Mouse (Mus musculus) cerebellum, adult (tissue): ENCODE measurements around the gene Prpf40b.

ENCODE experiments used
- ATAC-seq: cut with Nextera tagmentation; 2 replicates; pipeline ENCODE4 v1.9.2; 2017; ENCODE audit warnings: mild to moderate bottlenecking, moderate library complexity, mixed read lengths; ENCODE audit not compliant: insufficient number of reproducible peaks, low FRiP score, low TSS enrichment

The Prpf40b gene

DNA sequence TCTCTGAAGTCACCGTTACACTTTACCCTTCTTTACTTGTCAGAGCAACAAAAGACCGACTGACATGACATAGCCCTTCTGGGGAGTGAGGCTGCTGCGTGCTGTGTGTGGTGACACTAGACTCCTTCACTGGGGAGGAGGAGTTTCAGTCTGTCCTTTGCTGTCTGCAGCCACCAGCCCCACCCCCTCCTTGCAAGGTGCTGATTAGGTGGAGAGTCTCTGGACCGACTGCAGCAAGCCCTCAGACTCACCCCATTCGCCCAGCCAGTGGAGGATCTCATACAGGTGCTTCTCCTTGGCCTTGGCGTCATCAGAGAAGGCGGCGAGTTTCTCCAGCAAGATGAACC lies 9.7 kb upstream of the Prpf40b start:
- ATAC-seq: no peak

DNA sequence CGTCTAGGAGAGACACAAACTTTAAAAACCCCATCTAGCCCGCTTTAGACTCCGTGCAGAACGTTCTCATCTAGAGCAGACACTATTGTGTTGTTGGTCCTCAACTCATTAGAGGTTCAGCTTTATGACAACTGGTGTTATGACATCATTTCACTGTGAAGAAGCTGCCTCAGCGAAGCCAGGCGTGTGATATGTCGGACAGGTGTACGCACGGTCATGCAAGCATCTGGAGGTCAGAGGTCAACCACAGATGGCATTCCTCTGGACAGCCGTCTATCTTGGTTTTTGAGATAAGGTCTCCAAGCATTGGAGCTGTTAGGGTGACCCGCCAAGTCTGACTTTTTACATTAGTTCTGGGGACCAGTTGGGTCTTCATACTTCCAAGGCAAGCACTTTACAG lies 4.3 kb upstream of the Prpf40b start:
- no peak for ATAC-seq

DNA sequence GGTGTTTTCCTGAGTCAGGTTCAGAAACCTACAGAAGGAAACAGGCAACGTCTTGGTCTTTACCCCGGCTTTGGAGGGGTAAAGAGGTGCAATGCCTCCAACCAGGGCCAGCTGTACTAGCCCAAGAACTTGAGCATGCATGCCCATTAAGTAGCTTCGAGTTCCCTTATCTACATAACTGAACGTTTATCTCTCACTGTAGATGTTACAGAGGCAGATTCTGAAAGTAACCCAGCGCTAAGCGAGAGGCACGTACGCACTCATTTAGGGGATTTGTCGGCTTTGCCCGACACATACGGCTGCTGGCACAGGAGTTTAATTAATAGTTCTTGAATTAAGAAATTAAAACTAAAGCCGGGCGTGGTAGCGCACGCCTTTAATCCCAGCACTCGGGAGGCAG lies 600 bp upstream of the Prpf40b start:
- ATAC-seq: no peak

DNA sequence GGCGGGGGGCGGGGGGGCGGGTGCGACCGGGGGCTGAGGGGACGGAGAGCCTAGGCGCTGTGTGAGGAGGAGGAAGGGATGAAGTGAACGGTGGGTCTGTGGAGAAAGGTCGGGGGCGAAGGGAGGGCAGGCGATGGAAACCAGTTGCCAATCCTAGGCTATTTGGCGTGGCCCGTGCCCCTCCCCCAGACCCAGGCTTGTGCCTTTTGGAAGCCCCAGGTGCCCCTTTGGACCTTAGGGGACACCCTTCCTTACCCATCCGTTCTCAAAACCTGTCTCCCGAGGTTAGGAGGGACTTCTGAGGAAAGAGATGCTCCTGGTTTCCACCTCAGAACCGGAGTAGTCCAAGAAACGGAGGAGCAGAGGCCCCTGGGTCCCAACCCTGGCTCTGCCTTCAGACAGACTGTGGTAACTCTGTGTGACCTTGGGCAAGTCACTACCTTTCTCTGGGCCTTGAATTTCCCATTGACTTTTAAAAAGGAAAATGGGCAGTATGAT lies 646 bp downstream of the Prpf40b start, which contains the start of gene Fam186b:
Fam186b (minus strand) TSS at position 405 of the 498 bp plus-strand sequence.
- ATAC-seq: 0 out of 2 replicates have a peak, but pooled peaks have one; percentile 46

DNA sequence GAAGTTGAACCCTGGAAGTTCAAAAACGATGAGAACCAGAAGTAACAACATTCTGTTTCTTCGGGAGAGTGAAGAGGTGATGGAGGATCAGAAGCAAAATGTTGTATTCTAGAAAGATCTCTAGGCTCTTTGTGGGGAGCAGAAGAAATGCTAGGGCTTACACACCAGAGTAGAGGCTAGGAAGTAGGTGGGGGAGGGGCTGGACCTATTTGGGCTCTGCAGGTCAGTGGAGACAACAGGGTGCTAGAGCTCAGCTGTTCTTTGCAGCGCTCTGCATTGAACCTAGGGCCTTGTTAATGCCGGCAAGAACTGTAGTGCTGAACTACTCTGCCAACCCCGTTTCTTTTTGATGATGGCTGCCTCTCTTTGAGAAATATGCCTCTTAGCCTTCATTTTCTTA lies 1.3 kb downstream of the Prpf40b start:
- ATAC-seq: no peak

DNA sequence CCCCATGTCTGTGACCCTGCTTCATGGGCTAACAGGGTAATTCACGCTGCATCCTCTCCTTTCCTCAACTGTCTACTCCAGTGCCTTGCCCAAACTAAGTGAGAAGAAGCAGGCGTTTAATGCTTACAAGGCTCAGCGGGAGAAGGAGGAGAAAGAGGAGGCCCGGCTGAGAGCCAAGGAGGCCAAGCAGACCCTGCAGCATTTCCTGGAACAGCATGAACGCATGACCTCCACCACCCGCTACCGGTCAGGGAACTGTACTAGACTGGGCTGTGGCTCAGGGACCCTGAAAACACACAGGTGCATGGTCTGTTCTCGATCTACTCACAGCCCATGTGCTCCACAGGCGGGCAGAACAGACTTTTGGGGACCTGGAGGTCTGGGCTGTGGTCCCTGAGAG lies 12.6 kb downstream of the Prpf40b start:
- no peak for ATAC-seq

DNA sequence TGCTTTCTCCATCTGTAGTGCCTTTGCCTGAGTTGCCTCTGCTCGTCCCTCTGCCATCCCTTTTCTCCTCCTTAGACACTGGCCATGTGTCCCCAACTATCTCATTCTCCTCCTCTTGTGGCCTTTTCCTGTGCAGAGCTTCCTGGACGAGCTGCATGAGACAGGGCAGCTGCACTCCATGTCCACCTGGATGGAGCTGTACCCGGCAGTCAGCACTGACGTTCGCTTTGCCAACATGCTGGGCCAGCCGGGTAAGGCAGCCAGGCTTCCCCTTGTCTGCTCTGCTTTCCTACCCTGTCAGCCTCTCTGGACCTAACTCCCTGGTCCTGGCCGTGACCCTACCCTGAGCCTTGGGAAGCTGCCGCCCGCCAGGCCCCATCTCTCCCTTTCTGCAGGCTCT lies 14.7 kb downstream of the Prpf40b start:
- no peak for ATAC-seq

DNA sequence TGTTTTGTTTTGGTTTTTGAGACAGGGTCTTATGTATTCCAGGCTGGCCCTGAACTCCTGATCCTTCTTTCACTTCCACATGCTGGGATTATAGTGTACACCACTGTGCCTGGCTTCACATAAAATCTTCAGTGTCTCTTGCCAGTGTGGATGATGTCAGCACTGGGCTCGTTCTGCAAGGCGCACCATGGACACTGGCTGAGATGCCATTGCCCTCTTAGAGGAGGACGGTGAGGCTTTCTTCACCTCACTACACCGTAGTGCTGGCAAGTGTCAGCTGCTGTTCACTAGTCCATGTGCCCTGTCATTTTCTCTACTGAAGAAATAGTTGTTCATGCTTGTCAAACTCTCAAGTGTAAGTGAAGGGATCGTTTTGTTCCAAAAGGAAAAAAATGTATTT lies 15.7 kb downstream of the Prpf40b start:
- ATAC-seq: no peak

DNA sequence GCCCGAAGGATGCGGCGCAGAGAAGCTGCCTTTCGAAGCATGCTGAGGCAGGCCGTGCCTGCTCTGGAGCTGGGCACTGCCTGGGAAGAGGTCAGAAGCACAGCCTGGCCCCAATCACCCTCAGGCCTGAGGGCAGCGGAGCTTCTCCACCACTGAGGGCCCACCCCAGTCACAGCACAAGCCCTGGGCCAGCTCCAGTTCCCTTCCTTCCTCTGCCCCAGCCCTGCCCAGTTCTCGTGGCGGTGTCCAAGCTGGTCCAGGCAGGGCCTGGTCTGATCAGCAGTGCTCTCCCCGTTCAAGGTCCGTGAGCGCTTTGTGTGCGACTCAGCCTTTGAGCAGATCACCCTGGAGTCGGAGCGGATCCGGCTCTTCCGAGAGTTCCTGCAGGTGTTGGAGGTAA lies 20.0 kb downstream of the Prpf40b start:
- ATAC-seq: no peak

DNA sequence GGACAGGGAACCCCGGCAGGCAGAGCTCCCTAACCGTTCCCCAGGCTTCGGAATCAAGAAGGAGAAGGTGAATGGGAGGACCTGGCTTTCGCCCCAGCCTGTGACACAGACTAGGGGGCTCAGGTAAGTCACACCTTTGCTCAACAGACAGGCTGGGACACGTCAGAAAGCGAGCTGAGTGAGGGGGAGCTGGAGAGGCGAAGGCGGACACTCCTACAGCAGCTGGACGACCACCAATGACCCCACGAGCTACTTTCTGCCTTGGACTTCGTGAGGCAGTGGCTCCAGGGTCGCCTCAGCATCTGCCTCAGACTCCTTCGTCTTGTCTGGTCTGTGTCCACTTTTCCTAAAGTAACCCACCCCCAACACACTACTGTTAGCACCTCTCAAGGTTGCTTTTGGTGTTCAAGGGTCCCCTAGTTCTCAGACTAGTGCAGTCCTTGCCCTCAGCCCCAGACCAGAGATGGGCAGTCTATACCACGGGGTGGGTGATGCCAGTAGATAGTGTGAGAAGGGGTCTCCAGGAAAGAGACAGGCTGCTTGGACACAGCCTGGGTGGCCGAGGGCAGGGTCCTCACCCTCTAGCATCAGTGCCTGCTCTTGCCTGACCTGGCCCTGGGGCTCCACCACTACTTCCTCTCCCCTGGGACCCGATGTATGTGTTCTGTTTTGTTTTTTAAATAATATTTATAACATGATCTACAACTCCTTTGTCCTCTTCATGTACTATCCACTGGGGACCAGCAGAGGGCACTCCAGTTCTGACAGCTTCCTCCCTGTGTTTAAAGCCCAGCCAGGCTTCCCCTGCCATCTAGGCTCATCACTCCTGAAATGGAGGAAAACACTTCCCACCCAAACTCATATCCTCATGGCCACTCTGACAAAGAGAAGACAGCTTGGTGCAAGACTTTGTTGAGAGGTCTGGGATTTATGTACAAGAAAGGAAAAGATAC lies 21.7 kb downstream of the Prpf40b start:
- no peak for ATAC-seq

DNA sequence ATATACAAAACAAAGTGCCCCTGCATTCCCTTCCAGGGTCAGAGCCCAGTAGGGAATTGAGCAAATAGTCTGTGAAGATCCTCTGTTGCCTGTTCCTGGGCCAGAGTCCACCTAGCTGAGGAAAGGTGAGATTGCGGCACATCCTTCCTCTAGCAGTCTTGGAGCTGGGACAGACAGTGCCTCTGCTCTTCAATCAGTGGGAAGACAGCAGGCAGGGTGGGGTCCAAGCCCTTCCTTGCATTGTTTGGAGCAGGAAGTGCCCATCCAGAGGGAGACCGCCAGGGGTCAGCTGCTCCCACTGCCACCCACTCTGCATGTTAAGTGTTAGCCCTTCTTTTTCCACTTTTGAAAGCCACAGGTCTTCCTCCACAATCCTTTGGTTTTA lies 22.4 kb downstream of the Prpf40b start:
- no peak for ATAC-seq

DNA sequence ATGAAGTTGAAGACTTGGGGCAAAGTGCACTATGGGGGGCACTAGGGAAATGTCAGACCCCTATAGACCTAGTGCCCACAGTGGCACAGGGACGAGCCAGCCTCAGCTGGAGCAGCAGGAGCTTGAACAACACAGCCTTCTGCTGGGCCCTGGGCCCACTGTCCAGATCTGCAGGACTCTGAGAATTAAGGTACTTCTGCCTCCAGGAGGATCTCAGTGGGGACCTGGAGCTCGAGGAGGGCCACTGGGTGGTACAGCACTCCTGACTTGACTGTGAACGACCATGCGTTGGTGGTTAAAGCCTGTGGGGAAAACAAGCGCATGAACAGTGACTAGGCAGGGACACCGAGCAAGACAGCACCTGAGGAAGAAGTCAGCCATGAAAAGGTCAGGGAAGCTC lies 23.2 kb downstream of the Prpf40b start:
- ATAC-seq: no peak

DNA sequence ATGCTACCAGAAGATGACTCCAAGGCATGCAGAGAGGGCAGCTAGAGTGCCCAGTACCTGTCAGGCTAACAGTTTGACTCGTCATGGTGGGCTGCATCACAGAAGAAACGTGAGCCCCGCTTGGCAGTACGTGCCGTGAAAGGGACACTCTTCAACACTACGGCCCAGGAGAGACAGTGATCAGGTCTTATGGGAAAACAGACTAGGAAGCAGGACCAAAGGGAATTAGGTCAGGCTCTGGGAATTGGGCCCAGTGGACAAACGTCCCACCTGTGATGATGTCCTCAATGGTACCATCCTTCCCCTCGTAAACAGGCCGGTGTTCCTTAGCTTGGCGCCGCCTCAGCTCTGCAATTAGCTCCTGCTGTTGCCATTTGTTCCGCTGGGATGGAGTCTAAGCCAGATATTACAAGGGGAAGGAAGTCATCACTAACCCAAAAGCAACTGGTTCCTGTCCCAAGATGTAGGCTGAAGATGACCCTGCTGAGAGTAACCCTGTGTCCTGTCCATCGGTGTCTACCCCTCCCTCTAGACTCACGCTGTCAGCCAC lies 24.0 kb downstream of the Prpf40b start:
- ATAC-seq: peak; percentile 57; the same call in 1 of the 2 replicates

DNA sequence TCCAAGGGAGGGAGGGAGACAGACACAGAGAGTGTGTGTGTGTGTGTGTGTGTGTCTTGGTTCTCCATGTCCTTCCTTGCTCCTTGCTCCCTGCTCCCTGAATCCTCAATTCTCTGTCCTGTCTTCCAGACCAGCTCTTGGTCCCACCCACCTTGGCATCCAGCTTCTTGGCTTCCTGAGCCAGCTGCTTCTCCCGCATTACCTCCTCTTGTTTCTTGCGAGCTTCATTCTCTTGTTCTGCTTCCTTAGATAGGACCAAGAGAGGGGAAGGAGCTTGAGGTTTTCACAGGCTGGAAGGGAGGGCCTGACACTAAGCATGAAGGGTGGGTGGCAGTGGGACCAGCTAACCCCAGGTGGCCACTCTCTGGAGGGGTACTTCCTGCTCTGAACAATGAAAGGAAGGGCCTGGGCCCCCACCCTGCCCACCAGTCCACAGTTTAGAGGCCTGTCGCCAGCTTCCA lies 24.6 kb downstream of the Prpf40b start:
- peak; percentile 2; the same call in 1 of the 2 replicates for ATAC-seq

DNA sequence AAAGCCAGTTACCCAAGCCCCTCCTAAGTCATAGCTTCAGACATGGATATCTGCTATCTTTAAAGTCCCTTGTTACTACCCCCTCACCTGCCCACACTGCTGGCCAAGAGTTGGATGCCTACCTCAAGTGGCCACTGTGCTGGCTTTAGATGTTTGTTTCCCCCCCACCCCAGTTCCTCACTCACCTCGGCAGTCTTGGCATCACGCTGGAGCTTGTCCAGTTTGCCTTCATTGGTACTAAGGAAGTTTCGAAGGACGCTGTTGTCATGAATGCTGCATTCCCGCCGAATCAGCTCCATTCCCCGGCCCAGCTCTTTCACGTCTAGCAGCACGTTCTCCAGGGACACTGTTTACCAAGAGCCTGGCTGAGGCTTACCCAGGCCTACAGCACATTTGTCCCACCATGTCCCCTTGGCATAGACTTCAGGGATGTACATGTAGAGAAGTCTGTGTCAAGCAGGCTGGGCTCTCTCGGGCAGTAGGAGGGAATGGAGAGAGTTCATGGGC lies 25.3 kb downstream of the Prpf40b start:
- no peak for ATAC-seq

DNA sequence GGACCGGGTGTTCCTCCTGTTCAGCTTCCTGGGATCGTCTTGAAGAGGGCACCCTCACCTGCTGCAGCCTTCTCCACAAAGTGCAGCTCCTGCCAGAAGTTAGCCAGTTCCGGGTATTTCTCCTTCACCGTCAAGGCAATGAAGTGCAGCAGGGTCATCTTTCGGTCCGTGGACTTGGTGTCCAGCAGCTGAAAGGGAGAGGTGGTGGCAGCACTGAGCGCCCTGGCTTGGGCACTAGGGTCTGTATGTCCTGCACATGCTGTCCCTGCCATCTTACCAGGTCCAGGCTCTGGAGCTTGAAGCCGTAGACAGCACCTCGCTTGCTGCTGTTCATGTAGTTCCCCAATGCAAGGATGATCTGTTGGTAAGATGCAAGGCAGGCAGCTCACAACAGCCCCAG lies 26.1 kb downstream of the Prpf40b start:
- no peak for ATAC-seq

DNA sequence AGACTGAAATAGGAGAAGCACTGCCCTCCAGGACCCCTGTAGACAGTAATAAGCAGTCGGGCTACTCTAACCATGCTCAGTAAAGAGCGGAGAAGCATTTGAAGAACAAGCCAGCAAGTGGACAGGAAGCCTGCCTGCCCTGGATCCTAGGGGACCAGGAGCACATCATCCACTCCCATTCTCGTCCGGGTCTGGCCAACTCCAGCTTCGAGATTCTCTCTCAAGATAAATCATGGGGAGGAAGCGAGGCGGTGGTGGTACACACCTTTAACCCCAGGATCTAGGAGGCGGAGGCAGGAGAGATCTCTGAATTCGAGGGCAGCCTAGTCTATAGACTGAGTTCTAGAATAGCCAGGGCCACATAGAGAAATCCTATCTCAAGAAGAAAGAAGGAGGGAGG lies 29.3 kb downstream of the Prpf40b start:
- no peak for ATAC-seq

DNA sequence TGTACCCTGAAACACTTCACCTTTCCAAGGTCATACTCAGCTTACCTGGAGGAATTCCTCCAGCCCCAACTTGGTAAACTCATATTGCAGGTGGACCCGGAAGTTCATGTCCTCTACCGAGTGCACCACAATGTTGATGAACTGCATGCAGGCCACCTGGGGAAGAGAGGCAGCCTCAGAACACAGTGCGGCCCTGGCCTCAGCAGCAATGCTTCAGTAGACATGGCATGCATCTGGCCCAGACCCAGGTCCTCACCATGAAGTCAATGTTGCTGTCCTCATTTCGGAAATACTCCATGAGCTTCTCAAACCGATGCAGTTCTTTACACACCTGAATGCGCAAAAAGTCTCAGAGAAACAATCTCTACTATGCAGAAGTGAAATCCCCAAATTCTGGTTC lies 30.7 kb downstream of the Prpf40b start:
- no peak for ATAC-seq

DNA sequence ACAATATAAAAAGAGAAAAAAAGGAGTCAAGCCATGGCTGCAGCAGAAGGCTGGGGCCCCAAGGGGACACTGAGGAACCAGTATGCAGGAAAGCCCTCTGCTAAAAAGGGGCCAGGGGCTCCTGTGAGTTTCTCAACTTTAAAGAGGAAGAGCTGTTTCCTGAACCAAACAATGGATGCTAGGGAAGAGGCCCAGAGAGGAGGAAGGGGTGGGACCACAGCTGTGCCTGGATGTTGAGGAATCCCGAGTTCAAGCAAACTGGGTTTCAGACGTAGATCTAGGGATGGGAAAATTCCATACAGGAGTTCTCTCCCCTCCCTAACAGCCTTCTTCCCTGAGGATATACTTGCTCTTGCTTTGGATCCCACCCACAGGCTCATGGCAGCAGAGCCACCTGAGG lies 31.5 kb downstream of the Prpf40b start:
- ATAC-seq: no peak

DNA sequence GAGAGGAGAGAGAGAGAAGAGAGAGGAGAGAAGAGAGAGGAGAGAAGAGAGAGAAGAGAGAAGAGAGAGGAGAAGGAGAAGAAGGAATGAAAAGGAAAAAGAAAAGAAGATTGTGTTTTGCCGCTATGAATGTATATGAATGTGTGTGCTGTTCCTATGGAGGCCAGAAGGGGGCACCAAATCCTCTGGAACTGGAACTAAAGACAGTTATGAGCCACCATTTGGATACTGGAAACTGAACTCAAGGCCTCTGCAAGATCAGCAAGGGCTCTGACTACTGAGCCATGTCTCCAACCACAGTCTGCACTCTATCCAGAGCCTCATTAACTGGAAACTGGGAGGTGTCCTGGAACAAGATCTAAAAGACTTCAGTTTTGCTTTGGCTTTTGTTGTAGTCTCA lies 32.1 kb downstream of the Prpf40b start:
- ATAC-seq: no peak

DNA sequence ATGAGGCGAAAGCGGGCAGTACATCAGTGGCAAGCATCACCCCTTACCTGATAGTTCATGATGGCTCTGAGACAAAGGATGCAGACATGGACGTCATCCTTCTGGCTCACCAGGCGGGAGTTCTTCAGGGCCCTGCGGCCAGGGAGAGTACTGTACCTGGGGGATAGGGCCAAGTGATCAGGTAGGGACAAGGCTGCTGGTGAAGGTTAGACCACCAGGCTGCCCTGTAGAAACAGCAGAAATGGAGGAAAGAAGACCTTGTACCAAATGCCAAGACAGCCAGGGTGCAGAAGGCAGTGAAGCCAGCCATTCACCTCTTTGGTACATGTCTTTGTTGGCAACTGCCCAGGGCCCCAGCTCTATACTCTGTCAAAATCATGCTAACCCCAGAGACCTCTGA lies 33.1 kb downstream of the Prpf40b start:
- ATAC-seq: no peak
